Mouse (Mus musculus) fat pad, adult 2 months (tissue): ENCODE data around the gene Gab2.

Experiments used
- DNase-seq: peaks from one replicate; pipeline ENCODE4 v3.0.0-alpha.2; 2011; ENCODE audit warnings: low read depth, low spot score; ENCODE audit errors: extremely low read depth

Gab2 gene

DNA sequence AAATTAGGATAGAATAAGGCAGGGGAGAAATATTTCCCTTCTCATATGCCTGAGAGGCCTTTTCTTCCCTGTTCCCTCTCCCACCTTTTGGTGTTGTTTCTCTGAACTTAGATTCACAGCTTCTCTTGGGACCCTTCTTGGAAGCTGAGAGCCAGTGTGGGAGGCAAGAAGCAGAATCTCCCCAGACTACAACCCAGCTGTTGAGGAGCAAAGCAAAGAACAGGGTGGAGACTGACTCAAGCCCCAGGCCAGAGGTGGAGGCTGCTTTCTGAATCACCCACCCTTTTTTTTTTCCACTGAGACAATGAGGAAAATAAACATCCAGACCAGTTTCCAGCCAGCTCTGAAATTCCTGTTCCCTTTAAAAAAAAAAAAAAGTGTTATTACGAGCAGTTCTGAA is 166.3 kb downstream of the Gab2 start:
- DNase-seq: no peak

DNA sequence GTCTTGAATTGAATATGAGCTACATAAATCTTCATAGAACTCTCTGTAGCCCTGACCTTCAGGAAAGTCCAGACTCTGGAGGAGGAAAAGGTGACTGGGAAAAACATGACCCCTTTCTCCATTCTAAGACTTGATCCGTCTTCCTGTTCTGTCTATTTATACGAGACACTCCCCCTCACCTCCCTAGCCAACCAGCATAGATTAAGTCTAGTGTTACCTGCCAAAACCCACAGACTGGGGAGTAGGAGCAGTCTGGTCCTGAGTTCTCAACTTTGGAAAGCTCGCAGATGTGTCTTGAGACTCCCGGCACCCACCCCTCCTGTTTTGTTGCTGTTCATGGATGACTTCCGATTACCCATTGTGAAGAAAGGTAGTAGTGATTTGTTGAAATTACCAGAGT is 166.8 kb downstream of the Gab2 start:
- no peak for DNase-seq

DNA sequence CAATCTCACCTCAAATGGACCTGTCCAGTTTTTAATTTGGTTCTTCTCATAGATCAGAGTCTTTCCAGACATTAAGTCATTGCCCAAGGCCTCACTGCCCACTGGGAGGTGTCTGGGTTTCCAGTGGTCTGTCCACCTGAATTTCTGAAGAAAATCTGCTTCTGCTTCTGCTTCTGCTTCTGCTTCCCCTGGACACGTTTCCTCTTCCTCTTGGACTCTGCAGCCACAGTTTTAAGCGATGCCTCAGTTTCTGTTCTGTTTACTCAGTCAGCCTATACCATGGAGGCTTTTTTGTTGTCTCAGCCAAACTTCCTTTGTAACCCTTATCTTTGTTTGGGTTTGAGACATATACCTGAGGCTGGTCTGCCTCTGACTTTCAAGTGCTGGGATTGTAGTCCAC is 170.3 kb downstream of the Gab2 start:
- no peak for DNase-seq

DNA sequence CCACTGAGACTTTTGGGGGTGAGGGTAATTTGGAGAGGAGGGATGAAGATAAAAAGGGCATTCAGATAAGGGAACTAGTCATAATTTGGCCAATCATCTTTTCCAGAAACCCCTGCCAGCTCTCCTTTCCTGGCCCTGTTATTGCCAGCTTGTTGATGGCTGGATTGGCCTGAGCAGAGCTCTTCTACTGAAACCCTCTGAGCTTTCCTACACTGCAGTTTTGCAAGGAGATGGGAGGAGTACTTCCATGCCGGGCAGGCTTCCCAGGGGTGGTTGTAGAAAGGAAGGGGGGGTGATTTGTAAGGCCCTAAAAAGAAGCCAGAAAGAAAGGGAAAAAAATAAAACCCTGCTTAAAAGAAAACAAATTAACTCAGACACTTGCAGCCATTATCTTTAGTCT is 181.2 kb downstream of the Gab2 start:
- no peak for DNase-seq

DNA sequence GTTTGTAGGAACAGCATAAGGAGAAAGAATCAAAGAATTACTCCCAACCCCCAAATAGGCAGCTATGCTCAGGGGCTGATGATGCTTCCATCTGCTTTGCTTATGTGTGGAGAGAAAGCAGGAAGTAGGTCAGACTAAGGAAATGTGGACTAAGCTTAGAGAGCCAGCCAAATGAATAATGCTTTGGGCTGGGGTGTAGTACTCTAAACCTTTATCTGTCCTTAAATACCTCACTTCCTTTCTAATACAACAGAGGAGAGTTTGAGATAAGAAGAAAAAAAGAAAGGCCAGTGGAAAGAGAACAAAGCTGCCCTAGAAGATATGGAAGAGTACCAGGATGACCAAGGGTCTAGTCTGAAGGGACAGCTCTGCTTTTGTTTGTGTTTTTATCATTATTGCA is 189.0 kb downstream of the Gab2 start:
- no peak for DNase-seq

DNA sequence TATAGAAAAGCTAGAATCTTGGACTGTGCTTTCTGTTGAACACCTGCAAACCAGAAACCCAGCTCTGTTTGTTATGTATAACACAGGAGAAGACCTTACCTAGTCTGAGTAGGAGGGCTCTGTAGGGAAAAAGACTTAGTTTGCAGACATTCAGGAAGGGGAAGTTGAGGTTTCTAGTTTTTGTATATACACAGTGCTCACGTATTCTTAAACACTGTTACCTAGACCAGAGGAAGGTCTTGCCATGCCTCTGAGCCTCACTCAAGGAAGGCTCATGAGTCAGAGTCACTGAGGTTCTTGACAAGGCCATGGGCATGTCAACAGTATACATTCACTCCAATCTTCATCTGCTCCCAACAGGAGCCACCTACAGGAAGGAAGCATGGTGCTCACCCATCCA is 189.7 kb downstream of the Gab2 start:
- no peak for DNase-seq

DNA sequence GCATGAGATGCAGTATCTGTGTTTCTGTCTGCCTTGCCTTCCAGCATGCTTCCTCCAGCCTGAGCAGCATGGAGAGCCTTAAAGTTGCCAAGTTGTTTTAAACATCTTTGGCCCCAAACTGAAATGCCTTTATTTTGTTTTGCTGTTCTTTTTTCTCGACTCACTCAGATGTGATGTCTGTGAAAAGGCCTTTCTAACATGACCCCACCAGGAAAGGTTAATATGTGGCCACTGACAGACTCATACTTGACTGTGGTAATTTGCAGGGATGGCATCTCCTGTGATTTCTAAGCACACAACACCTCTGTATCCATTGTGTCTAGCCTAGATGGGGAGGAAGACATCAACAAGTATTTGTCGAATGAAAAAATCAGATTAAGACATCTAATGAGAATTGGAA is 215.6 kb downstream of the Gab2 start:
- no peak for DNase-seq

DNA sequence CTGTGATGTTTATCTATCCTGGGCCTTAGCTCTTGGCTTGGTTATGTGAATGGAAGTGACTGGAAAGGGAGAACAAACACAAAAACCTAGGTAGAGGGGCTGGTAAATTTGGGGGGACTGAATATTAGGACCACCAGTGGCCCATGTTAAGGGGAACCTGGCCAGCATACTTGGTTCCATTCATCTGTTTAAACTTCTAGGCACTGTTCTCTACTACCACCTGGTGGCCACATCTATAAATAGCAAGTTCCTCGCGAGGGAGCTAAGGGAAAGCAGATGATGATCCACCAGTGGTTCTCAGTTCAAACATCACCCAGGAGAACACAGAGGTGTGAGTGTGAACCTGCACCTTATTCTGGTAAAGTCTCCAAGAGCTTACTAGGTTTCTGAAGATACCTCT is 216.1 kb downstream of the Gab2 start:
- DNase-seq: no peak

DNA sequence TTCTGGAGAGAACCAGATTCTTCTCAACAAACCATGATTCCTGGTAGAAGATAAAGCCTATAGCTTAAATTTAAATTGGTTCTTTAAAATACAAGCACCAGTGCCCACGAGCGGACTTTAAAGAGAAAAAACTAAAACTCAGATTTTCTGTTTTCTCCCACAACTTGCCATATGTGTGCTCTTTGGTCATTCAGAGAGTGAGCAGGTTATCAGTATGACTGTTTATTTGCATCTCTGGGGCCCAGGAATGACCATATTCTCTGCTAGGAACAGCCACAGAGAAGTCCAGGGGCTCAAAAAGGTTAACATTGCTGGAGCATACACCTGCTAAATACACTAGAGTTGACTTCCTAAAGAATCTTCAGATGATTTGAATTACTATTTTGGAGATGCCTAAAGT is 216.9 kb downstream of the Gab2 start:
- no peak for DNase-seq

DNA sequence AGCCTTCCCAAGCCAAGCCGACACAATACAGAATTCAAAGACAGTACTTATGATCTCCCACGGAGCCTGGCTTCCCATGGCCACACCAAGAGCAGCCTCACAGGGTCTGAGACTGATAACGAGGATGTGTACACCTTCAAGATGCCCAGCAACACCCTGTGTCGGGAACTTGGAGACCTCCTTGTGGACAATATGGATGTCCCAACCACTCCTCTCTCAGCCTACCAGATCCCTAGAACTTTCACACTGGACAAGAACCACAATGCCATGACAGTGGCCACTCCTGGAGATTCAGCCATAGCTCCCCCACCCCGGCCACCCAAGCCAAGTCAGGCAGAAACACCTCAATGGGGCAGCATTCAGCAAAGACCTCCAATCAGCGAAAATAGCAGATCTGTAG is 217.6 kb downstream of the Gab2 start:
- DNase-seq: no peak

DNA sequence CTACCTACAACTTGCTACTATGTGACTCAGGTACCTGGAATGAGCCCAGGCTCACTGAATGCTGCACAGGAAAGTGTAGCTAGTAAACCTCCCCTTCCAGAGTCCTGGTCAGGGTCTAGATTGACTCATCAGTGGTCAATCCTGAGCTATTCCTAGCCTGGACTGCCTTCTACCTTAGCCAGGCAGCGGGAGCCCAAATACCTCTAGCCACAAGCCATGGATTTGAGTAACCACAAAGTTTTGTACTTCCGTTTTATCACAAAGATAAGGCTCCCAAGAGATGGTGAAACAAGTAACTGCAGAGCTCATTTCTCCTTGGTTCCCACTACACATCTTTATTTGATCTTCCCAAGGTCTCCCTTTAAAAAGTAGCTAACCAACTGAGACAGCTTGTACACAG is 219.5 kb downstream of the Gab2 start:
- no peak for DNase-seq

DNA sequence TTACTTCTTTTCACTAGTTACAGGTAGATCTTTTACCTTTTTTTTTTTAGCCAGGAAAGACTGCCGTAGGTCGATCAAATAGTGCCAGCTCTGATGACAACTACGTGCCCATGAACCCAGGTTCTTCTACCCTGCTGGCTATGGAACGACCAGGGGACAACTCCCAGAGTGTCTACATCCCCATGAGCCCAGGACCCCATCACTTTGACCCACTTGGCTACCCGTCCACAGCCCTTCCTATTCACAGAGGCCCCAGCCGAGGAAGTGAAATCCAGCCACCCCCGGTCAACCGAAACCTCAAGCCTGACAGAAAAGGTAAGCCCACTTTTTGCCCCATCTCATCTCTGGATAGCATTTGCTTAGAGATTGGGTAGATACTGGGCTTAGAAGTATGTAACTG is 219.9 kb downstream of the Gab2 start:
- DNase-seq: no peak

DNA sequence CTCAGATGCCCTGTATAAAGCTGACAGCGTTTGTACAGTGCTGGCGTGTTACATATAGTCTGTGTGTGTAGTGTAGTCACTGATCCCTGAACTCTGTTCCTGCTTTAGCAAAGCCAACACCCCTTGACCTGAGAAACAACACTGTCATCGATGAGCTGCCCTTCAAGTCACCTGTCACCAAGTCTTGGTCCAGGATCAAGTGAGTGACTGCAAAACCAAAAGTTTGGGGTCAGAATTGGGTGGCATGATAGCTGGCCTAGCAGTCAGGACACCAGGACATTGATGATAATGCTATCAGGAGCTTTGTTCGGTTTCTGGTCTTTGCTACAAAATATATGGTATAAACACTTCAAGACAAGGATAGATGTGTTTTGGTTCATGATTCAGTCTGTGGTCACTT is 220.9 kb downstream of the Gab2 start:
- no peak for DNase-seq

DNA sequence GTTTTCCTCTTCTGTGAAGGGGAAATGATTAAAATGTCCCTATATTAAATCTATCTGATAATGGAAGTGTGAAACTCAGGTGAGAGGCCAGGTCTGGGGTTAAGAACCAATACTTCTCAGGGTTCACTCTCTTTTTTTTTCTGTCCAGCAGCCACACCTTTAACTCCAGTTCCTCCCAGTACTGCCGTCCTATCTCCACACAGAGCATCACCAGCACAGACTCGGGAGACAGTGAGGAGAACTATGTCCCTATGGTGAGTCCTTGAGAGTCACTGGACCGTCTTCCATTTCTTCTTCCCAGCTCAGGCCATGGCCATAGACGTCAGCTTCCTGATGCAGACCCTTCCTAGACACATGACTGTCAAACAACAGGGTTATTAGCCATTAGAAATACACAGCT is 221.5 kb downstream of the Gab2 start:
- DNase-seq: no peak

DNA sequence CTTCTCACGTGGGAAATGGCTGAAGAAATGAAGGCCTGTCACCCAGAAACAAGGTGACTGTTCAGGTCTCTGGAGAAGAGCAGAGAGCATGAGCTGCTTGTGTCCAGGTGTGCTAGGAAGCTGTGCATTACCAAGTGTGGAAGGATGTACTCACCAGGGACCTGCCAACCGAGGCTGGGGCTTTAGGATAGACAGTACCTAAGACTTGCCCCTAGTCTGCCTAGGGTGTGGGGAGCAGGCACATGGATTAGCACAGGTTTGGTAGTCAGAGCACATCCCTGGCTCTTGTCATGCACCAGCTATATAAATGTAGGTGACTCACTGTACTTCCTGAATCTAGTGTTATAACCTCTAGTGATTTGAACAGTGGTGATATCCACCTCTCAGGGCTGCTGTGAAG is 222.2 kb downstream of the Gab2 start:
- DNase-seq: no peak

DNA sequence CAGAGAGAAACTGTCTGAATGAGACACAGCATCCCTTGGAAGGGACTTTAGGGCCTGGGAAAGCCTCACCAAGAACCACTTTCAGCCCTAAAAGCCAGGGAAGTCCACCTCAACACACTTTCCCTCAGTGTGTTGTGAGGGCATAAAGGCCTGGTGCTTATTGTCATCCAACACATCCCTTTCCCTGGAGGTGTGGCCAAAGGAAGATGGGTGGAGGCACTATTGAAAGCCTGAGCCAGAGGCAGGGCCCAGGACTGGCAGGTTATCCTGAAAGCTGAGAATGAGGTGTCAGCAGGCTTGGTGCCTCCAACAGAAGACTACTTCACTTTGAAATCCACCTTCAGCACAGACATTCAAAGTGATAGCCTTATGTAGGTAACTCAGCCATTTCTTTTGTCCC is 223.1 kb downstream of the Gab2 start:
- DNase-seq: no peak

DNA sequence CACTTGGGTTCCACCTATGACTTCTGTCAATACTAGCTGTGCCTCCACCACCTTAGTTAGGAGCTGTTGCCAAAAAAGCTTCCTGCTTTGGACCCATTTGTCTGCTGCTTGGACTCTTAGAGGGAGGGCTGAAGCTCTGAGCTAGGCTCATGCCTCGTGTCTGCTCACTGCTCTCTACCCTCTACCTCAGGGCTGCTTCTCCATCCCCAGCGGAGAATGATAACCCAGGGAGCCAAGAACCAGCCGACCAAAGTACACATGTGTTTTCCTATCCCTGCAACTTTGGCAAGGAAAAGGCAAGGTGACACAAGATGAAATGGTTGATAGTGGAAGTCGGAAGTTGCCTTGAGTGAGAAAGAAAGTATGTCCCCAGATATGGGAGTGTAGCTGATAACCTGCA is 223.8 kb downstream of the Gab2 start:
- no peak for DNase-seq

DNA sequence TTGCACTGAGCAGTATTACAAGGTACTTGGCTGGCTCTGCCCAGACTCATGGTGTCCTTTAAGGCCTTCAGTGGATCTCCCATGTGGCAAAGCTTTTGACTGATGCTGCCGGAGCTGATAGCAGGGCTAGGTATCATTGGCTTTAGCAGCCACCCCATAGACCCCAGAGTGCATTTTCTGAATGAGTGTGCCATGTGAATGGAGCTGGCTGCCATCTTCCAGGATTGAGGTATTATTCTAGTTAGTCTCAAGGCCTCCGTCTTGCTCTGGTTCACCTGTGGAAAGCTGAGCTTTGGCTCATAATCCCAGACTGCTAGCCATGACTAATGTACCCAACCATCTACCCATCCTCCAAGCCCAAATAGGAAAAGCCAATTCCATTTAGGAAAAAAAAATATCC is 225.4 kb downstream of the Gab2 start:
- DNase-seq: no peak

DNA sequence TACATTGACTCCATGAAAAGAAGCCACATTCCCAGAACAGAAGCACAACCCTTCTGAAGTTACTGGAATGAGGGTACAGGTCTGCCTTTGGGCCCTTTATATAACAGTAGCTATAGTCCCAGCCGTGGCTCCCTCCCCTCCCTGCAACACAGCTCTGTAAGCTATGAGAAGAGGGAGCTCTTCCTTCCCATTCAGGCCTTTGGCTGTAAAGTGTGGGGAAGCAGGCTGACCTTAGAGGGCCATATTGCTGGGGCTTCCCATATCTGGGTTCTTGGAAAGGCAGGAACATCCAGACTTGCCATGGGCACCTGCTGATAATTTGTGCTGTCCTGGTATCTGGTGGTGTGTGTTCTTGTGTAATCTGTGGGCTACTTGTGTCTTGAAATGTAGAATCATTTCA is 226.2 kb downstream of the Gab2 start:
- DNase-seq: no peak

DNA sequence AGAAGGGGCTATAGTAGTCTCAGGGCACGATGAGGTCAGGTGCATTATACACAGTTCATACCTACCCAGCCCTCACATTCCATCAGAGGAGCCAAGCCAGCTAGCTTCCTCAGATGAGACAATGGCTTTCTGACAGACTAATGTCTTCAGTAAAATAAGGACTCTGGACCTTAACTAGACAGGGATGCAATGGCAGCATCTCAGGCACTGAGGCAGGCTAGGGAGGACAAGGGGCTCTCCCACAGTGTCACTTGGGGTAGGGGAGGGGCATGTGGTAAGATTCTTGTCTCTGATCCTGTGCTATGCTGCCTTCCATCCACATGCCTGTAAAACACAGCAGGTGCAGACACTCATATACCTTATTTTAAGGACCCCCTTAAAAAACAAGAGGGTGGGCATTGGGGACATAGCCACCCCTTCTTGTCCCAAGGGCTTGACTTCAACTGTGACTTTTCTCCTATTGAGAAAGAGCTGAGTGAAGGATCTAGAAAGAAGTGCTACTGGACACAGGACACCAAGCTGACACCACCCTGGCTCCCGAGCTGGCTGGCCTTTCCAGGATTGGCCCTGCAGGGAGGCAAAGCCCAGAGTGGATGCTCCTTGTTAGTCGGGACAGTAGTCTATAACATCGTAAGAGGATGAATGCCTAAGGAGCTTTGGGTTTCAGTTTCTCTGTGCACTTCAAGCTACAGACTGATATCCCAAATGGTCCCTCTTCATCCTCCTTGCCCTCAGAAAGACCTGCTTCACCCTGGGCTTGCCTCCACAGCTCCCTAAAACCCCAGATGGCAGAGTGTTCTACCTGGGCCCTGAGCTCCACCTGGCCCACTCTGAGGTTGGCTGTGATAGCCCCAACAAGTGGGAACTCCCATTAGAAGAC is 228.3 kb downstream of the Gab2 start:
- no peak for DNase-seq

DNA sequence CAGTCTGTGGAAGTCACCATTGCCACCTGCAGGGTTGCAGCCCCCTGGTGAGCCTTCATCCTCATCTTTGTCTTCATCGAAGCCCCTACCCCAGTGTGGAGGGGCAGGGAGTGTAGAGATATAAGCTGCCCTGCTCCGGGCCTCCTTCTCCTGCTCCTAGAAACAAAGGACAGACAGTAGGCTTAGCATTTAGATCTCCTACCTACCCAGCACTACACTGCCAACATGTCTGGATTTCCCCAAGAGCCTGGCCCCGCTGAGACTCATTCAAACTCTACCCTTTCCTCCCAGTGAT is 228.9 kb downstream of the Gab2 start:
- no peak for DNase-seq

DNA sequence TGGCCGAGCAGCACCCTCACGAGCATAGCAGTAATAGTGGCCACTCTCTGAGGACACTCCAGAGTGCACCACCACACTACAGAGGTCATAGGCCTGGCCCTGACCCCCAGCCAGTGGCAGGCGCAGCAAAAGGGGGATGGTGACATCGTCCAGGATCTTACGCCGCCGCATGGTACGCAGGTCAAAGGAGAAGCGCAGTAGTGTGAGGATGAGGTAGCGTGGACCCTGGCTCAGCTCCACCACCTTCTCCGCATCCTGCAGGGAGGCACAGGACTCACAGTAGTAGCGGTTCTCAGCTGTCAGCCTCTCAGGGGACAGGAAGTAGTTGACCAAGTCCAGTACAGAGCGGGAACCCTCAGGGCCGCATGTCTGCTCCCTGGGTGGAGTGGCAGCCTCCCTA is 230.2 kb downstream of the Gab2 start:
- no peak for DNase-seq

DNA sequence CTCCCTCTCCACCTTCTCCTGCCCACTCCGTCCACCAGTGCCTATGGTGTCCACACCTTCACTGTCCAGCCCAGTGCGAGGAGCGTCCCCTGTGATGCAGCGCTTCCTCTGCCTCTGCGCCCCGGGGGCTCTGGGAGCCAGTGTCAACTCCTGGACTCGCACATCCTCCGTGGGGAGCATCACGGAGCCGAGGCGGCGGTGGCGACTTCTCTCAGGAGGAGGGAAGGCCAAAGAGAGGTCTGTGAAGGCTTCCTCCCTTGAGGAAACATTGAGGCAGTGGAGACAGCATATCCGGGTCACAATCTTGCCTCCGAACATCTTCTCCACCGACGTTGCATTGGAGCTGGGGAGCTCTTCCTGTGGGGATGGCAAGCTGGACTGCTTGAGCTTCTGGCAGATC is 230.8 kb downstream of the Gab2 start:
- no peak for DNase-seq

DNA sequence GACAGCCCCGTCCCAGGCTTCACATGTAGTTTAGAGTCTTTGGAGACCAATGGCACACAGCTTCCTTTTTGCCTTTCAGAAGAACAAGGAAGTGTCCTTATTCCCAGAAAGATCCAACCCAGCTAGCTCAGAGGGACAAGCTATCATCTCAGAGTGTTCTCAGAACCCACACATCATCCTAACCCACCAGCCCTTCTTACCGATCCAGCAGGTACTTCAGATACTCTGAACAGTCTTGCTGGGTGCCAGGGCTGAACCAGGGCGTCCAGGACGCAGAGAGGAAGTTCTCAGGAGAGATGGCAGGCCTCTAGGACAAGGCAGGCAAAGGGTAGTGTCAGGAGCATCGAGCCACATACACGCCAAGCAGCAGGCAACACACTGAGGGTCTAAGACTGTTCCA is 231.5 kb downstream of the Gab2 start:
- no peak for DNase-seq
